Mouse (Mus musculus) embryonic facial prominence, embryonic 15.5 days (tissue): ENCODE data around the gene Olfr159. TPM values are rescaled to one million over a fixed set of nuclear protein-coding genes. Genes with fewer than 3 reads are reported as not detected.
A peak's percentile ranks its signal among the peaks of the same experiment; 100 is the strongest.
"Not testable (repeated sequence)": the region's sequence is repeated elsewhere in the genome, so short reads cannot be mapped to it uniquely, and the experiment has no call there.

Experiments
- ATAC-seq: fragments of 200-750 bp; cut with Nextera tagmentation; 2 replicates; pipeline ENCODE4 v1.8.0; 2017; ENCODE audit warnings: low read depth, moderate TSS enrichment; ENCODE audit not compliant: insufficient number of reproducible peaks, low FRiP score, low TSS enrichment
- H3K27ac ChIP-seq: fragments of 300-500 bp; sonication (generic); replicated peaks from 2 replicates; pipeline ENCODE4 v1.5.1; 2015; ENCODE audit warnings: mild to moderate bottlenecking, inconsistent platforms
- H3K27me3 ChIP-seq: fragments of 300-500 bp; sonication (generic); 2 replicates; pipeline ENCODE4 v1.6.1; 2015; ENCODE audit warnings: inconsistent platforms
- H3K36me3 ChIP-seq: fragments of 300-500 bp; sonication (generic); 2 replicates; pipeline ENCODE4 v1.6.1; 2015; ENCODE audit warnings: mild to moderate bottlenecking, inconsistent platforms
- H3K4me1 ChIP-seq: fragments of 300-500 bp; sonication (generic); 2 replicates; pipeline ENCODE4 v1.6.1; 2015; ENCODE audit warnings: inconsistent platforms
- H3K4me2 ChIP-seq: fragments of 300-500 bp; sonication (generic); replicated peaks from 2 replicates; pipeline ENCODE4 v1.6.1; 2015; ENCODE audit warnings: mild to moderate bottlenecking, inconsistent platforms
- H3K4me3 ChIP-seq: fragments of 300-500 bp; sonication (generic); replicated peaks from 2 replicates; pipeline ENCODE4 v1.5.1; 2015; ENCODE audit warnings: mild to moderate bottlenecking, inconsistent platforms
- H3K9ac ChIP-seq: fragments of 300-500 bp; sonication (generic); 2 replicates; pipeline ENCODE4 v1.6.1; 2015; ENCODE audit warnings: inconsistent platforms
- H3K9me3 ChIP-seq: fragments of 300-500 bp; sonication (generic); replicated peaks from 2 replicates; pipeline ENCODE4 v1.6.1; 2016; ENCODE audit warnings: inconsistent platforms
- WGBS: fragments of 180-500 bp; shearing (Covaris S2); methylation state at CpG from one replicate; pipeline ENCODE4 v1.1.7; 2015; 5-methylcytosine and 5-hydroxymethylcytosine counted together
- polyA plus RNA-seq: library from polyadenylated mRNA; unstranded; fragments of >200 nt; fragmentation: Nextera tagmentation; extraction: Ambion mirVana; gene quantifications from 2 replicates; pipeline ENCODE4 v1.2.1, GENCODE M21; 2015

Gene Olfr159
- not detected in 2 replicates for polyA plus RNA-seq

DNA sequence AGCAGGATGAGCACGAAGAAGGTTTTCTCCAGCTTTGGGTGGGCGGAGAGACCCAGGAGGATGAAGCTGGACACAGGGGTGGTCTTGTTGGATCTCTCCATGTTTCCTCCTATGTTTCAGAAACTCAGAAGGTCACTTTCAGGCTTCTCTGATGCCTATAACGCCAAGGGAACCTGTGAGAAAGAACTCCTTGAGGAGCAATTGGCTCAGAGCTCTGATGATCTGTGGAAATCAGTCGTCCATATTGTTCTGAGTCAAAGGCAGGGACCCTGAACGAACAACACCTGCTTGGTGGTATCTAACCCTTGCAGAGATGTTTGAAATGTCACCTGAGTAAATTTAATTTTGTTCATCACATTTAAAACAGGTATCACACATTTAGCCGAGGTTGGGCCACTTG, at the start of gene Olfr159:
Gene Olfr159, minus strand, starts transcription at position 101 of the 400 bp plus-strand sequence.
- H3K4me3 ChIP-seq = no peak within 1 kb of the TSS
- ATAC-seq = no peak
- H3K9me3 ChIP-seq = no peaks in the 10 kb centered on the region
- no peaks in the 10 kb centered on the region for H3K36me3 ChIP-seq
- no peaks in the 10 kb centered on the region for H3K4me1 ChIP-seq
- 81% methylated on average over 6 of the region's 6 CpGs for WGBS
- no peak within 1 kb of the TSS for H3K4me2 ChIP-seq
- H3K27ac ChIP-seq = no peak within 1 kb of the TSS
- no peak within 1 kb of the TSS for H3K9ac ChIP-seq
- no peaks in the 10 kb centered on the region for H3K27me3 ChIP-seq

GRCm38 (mm10) chr4:43798936-43799335, 28.1 kb upstream of the Olfr159 start:
- 70% methylated on average over 7 of the region's 7 CpGs for WGBS
- ATAC-seq = no peak
- Histone ChIP-seq H3K9ac (no peak overlapping the region), H3K4me3 (no peak overlapping the region), H3K4me1 (no peaks in the 10 kb centered on the region), H3K4me2 (no peak overlapping the region), H3K27me3 (no peaks in the 10 kb centered on the region), H3K27ac (no peak overlapping the region), H3K36me3 (no peaks in the 10 kb centered on the region), H3K9me3 (no peaks in the 10 kb centered on the region)

GRCm38 (mm10) chr4:43795844-43796243, 25.0 kb upstream of the Olfr159 start:
- not testable (repeated sequence) for H3K9me3 ChIP-seq, H3K4me3 ChIP-seq, H3K4me2 ChIP-seq, H3K4me1 ChIP-seq, H3K36me3 ChIP-seq, H3K27ac ChIP-seq, H3K27me3 ChIP-seq, H3K9ac ChIP-seq, ATAC-seq
- WGBS = 85% methylated on average over 5 of the region's 5 CpGs

DNA sequence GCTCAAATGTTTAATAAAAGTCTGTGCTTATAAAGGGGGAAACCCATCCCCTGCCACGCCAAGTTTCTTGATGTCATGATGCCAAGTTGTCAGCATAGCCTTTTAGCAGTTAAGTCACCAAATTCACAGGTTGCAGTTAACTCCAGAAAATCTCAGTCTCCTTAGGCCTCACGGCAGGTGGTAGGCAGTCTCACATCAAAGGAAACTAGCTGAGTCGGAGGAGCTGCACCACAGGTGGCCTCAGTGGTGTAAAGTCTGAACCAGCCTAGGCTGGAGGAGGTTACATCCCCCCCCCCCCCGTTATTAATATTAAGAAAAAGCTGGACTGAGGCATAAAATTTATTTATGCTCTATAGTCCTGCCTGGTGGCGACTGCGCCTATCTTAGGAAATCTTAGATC, 24.5 kb upstream of the Olfr159 start:
- Histone ChIP-seq H3K4me2 (no peak overlapping the region), H3K9ac (no peak overlapping the region), H3K4me3 (no peak overlapping the region), H3K4me1 (no peaks in the 10 kb centered on the region), H3K9me3 (no peaks in the 10 kb centered on the region), H3K36me3 (no peaks in the 10 kb centered on the region), H3K27ac (no peak overlapping the region), H3K27me3 (no peaks in the 10 kb centered on the region)
- 77% methylated on average over 6 of the region's 6 CpGs for WGBS
- ATAC-seq = no peak

- ATAC-seq = no peak
- H3K9me3 ChIP-seq = no peaks in the 10 kb centered on the region
- no peaks in the 10 kb centered on the region for H3K27me3 ChIP-seq
- H3K4me2 ChIP-seq = no peak overlapping the region
- H3K9ac ChIP-seq = no peak overlapping the region
- no peak overlapping the region for H3K4me3 ChIP-seq
- WGBS = 30% methylated on average over 2 of the region's 2 CpGs
- H3K4me1 ChIP-seq = no peaks in the 10 kb centered on the region
- no peaks in the 10 kb centered on the region for H3K36me3 ChIP-seq
- H3K27ac ChIP-seq = no peak overlapping the region
Measured at GRCm38 (mm10) chr4:43772304-43772703, 1.5 kb upstream of the Olfr159 start.

DNA sequence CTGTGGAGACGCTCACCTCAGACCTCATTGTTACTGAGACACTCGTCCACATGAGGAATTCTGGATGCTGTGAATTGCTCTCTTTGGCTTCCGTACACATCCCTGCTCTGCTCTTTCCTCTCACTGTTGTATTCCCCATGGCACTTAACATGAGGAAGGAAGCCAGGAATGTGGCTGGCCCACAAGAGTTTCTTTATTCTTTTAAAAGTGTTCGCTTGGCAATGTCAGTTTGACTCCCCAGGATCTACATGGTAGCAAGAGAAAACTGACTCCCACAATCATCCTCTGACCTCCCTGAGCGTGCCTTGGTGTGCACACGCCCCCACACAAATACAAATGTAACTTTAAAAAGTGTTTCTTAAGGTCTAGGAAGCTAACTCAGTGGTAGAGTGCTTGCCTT, 817 bp upstream of the Olfr159 start:
- Histone ChIP-seq H3K27me3 (no peaks in the 10 kb centered on the region), H3K9ac (no peak overlapping the region), H3K27ac (no peak overlapping the region), H3K4me1 (no peaks in the 10 kb centered on the region), H3K9me3 (no peaks in the 10 kb centered on the region), H3K36me3 (no peaks in the 10 kb centered on the region), H3K4me2 (no peak overlapping the region), H3K4me3 (no peak overlapping the region)
- WGBS = 46% methylated on average over 6 of the region's 6 CpGs
- ATAC-seq = no peak

DNA sequence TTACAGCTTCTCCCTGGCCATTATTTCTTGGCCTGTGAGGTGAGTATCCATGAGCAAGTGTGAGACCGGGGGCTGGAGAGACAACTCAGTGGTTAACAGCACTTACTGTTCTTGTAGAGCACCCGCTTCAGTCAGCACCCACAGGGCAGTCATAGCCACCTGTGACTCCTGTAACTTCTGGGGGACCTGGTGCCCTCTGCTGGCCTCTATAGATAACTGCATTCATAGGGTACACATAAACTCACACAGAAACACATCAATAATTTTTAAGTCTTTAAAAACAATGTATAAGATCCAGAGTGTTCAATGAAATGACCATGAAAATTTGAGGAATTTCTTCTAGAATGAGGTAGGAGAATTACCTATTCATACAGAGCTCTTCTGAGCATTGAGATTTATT, 1.4 kb downstream of the Olfr159 start:
- no peak overlapping the region for H3K4me2 ChIP-seq
- H3K4me3 ChIP-seq = no peak overlapping the region
- no peak overlapping the region for H3K9ac ChIP-seq
- H3K9me3 ChIP-seq = no peaks in the 10 kb centered on the region
- H3K27me3 ChIP-seq = no peaks in the 10 kb centered on the region
- 86% methylated on average over 2 of the region's 2 CpGs for WGBS
- no peaks in the 10 kb centered on the region for H3K36me3 ChIP-seq
- H3K27ac ChIP-seq = no peak overlapping the region
- H3K4me1 ChIP-seq = no peaks in the 10 kb centered on the region
- ATAC-seq = no peak

DNA sequence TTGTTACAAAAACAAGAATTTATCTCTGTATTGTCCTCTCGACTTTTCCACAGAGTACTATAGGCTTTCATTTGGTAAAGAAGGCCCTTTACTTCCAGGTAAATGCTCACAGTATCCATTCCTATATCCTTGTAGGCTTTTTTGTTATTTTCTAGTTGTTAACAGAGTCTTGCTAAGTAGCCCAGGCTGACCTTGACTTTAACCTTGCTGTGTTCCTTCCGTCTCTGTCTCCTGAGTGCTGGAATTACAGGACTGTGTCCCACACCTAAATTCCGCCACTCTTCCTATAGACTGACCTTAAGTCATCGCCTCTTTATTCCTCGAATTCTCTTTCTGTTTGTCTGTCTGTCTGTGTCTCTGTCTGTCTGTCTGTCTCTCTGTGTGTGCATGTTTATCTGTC, 2.5 kb downstream of the Olfr159 start:
- Histone ChIP-seq H3K4me3 (no peak overlapping the region), H3K27ac (no peak overlapping the region), H3K27me3 (no peaks in the 10 kb centered on the region), H3K4me1 (no peaks in the 10 kb centered on the region), H3K9me3 (no peaks in the 10 kb centered on the region), H3K4me2 (no peak overlapping the region), H3K36me3 (no peaks in the 10 kb centered on the region), H3K9ac (no peak overlapping the region)
- no peak for ATAC-seq
- WGBS = 86% methylated on average over 5 of the region's 5 CpGs

GRCm38 (mm10) chr4:43763410-43763809, 7.4 kb downstream of the Olfr159 start:
- Histone ChIP-seq H3K9ac (no peak overlapping the region), H3K4me3 (no peak overlapping the region), H3K27ac (no peak overlapping the region), H3K27me3 (no peaks in the 10 kb centered on the region), H3K4me1 (peaks cover 11% of the 10 kb centered on the region), H3K9me3 (no peaks in the 10 kb centered on the region), H3K36me3 (no peaks in the 10 kb centered on the region), H3K4me2 (0 out of 2 replicates have a peak overlapping the region, but pooled peaks have one; percentile 15)
- ATAC-seq = no peak
- 27% methylated on average over 7 of the region's 7 CpGs for WGBS

- Histone ChIP-seq H3K4me1 (peaks cover 11% of the 10 kb centered on the region), H3K27ac (no peak overlapping the region), H3K27me3 (no peaks in the 10 kb centered on the region), H3K36me3 (no peaks in the 10 kb centered on the region), H3K9ac (no peak overlapping the region), H3K4me3 (no peak overlapping the region), H3K9me3 (no peaks in the 10 kb centered on the region), H3K4me2 (no peak overlapping the region)
- ATAC-seq = no peak
- 78% methylated on average over 2 of the region's 2 CpGs for WGBS
Measured at GRCm38 (mm10) chr4:43761336-43761735, 9.5 kb downstream of the Olfr159 start.

DNA sequence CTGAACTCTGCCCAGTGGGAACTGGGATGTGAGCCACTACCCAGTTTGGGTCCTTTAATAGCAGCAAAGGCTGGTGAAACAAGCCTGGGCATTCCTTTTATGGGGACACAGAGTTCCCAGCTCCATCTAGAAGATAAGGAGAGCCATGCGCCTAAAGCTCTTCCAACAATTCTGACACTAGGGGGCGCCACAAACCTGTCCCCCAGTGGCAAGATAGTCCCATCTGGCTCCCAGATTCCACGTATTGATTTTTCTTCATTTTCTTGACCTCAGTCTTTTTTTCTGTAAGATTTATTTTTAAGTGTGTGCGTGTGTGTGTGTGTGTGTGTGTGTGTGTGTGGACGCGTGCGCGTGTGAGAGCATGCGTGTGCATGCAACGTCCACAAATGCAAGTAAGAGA, 10.3 kb downstream of the Olfr159 start:
- Histone ChIP-seq H3K36me3 (no peaks in the 10 kb centered on the region), H3K4me1 (peaks cover 11% of the 10 kb centered on the region), H3K27me3 (no peaks in the 10 kb centered on the region), H3K9ac (no peak overlapping the region), H3K4me3 (no peak overlapping the region), H3K4me2 (no peak overlapping the region), H3K9me3 (no peaks in the 10 kb centered on the region), H3K27ac (peak overlapping the region; percentile 73)
- no peak for ATAC-seq
- WGBS = 67% methylated on average over 10 of the region's 10 CpGs

DNA sequence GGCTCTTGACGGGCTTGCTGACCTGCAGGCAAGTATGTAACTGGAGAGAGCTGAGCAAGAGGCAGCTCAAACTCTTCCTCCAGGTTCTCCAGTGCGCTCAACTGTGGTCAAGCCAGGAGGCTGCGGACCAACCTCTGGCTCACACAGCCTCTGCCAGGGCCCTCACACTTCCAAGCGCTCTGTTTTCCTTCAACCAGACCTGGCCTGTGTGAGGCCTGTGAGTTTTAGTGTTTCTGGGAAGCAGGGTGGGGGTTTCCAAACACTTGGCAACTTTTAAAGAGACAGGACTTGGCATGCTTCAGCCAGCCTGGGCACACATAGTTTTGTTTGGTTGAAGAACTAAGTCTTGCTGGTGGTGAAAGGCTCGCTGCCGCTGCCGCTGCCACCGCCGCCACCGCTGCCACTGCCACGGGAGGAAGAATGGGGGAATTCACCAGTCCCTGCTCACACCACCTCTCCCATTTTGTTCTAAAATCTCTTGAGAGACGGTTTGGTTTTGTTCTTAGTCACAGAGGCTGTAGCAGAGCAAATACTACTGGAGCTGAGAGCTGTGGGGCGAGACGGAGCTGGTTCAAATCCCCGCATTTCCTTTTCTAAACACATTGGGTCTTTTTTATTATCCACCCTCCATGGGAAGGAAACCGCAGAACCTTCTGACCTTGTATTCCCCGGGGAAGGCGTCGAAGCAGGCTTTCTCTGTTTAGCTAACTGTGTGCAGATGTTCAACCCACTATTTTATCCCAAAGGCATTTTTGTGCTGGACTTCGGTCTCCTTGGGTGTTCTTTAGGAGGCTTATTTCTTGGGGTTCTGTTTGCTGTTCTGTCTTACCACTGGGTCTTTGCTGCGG, 11.0 kb downstream of the Olfr159 start:
- Histone ChIP-seq H3K4me1 (peaks cover 11% of the 10 kb centered on the region), H3K4me3 (no peak overlapping the region), H3K27me3 (no peaks in the 10 kb centered on the region), H3K4me2 (0 out of 2 replicates have a peak overlapping the region, but pooled peaks have one; percentile 4), H3K9ac (no peak overlapping the region), H3K36me3 (no peaks in the 10 kb centered on the region), H3K27ac (peak overlapping the region; percentile 73), H3K9me3 (no peaks in the 10 kb centered on the region)
- 43% methylated on average over 21 of the region's 21 CpGs for WGBS
- ATAC-seq = peak; percentile 63; the same call in 1 of the 2 replicates
